ENCODE assay signal across 17 mouse cellular contexts in genomic region chr14:123065136-123065535, GRCm38 (mm10).
DNase-seq lines count a peak whose midpoint lies in the region; ATAC-seq and TF ChIP-seq lines count a peak whose summit lies in the region.
"Had no signal": no experiment of that assay in that cellular context is flagged by ENCODE, and none has a peak within 500 bp of the region (broad histone marks: within the 10 kb centered on the region; RNA-seq: fewer than 3 reads in every experiment).

No protein-coding gene starts in this region.

- peak; percentile 82 for ATAC-seq in hindbrain, embryonic 12.5 days (ENCODE audit: low FRiP score)
- ATAC-seq in hindbrain, postnatal 0 days, result no peak
- peak; percentile 98 for ATAC-seq in forebrain, embryonic 13.5 days
- peak; percentile 95 for ATAC-seq in midbrain, embryonic 12.5 days (ENCODE audit: low FRiP score, low read depth)
- ATAC-seq in neural tube, embryonic 15.5 days (ENCODE audit: low FRiP score), result peak; percentile 66
- ATAC-seq: liver, postnatal 0 days; Patski had no signal

- H3K4me3 ChIP-seq in hindbrain, embryonic 12.5 days, result no peak overlapping the region
- H3K4me3 ChIP-seq in hindbrain, postnatal 0 days (ENCODE audit: low read length), result no peak overlapping the region
- H3K4me3 ChIP-seq in forebrain, embryonic 13.5 days, result no peak overlapping the region
- H3K4me3 ChIP-seq in midbrain, embryonic 12.5 days, result no peak overlapping the region
- no peak overlapping the region for H3K4me3 ChIP-seq in neural tube, embryonic 15.5 days (replicated peaks)
- H3K4me3 ChIP-seq: heart, embryonic 15.5 days; limb, embryonic 15.5 days had no signal

- no peak overlapping the region for H3K9ac ChIP-seq in hindbrain, embryonic 12.5 days
- no peak overlapping the region for H3K9ac ChIP-seq in hindbrain, postnatal 0 days (replicated peaks; ENCODE audit: low read length)
- H3K9ac ChIP-seq in forebrain, embryonic 13.5 days, result no peak overlapping the region
- H3K9ac ChIP-seq in midbrain, embryonic 12.5 days (replicated peaks), result no peak overlapping the region
- H3K9ac ChIP-seq in neural tube, embryonic 15.5 days (replicated peaks), result 0 out of 2 replicates have a peak overlapping the region, but pooled peaks have one; percentile 14
- H3K9ac ChIP-seq: heart, embryonic 15.5 days; limb, embryonic 15.5 days; liver, postnatal 0 days had no signal

- H3K4me1 ChIP-seq in hindbrain, embryonic 12.5 days, result no peaks in the 10 kb centered on the region
- H3K4me1 ChIP-seq in hindbrain, postnatal 0 days (ENCODE audit: insufficient read depth, low read length), result no peaks in the 10 kb centered on the region
- H3K4me1 ChIP-seq in forebrain, embryonic 13.5 days, result peaks cover 22% of the 10 kb centered on the region
- peaks cover 14% of the 10 kb centered on the region for H3K4me1 ChIP-seq in midbrain, embryonic 12.5 days
- peaks cover 9% of the 10 kb centered on the region for H3K4me1 ChIP-seq in neural tube, embryonic 15.5 days
- H3K4me1 ChIP-seq: heart, embryonic 15.5 days had no signal

- no peaks in the 10 kb centered on the region for H3K9me3 ChIP-seq in hindbrain, embryonic 12.5 days (replicated peaks)
- H3K9me3 ChIP-seq in hindbrain, postnatal 0 days (ENCODE audit: low read length), result no peaks in the 10 kb centered on the region
- no peaks in the 10 kb centered on the region for H3K9me3 ChIP-seq in forebrain, embryonic 13.5 days (replicated peaks)
- no peaks in the 10 kb centered on the region for H3K9me3 ChIP-seq in midbrain, embryonic 12.5 days
- no peaks in the 10 kb centered on the region for H3K9me3 ChIP-seq in neural tube, embryonic 15.5 days (replicated peaks)
- H3K9me3 ChIP-seq: heart, embryonic 15.5 days; limb, embryonic 15.5 days had no signal

- H3K27me3 ChIP-seq in hindbrain, embryonic 12.5 days, result no peaks in the 10 kb centered on the region
- H3K27me3 ChIP-seq in hindbrain, postnatal 0 days (ENCODE audit: insufficient read depth, low read length), result no peaks in the 10 kb centered on the region
- no peaks in the 10 kb centered on the region for H3K27me3 ChIP-seq in forebrain, embryonic 13.5 days
- no peaks in the 10 kb centered on the region for H3K27me3 ChIP-seq in midbrain, embryonic 12.5 days
- H3K27me3 ChIP-seq in neural tube, embryonic 15.5 days (replicated peaks), result no peaks in the 10 kb centered on the region
- H3K27me3 ChIP-seq: heart, embryonic 15.5 days; limb, embryonic 15.5 days had no signal

- no peak overlapping the region for H3K27ac ChIP-seq in hindbrain, embryonic 12.5 days
- H3K27ac ChIP-seq in hindbrain, postnatal 0 days, result no peak overlapping the region
- peak overlapping the region; percentile 70 for H3K27ac ChIP-seq in forebrain, embryonic 13.5 days
- H3K27ac ChIP-seq in midbrain, embryonic 12.5 days (replicated peaks), result peak overlapping the region; percentile 40; the same call in 1 of the 2 replicates
- H3K27ac ChIP-seq in neural tube, embryonic 15.5 days (replicated peaks), result no peak overlapping the region
- H3K27ac ChIP-seq: heart, embryonic 15.5 days; limb, embryonic 15.5 days had no signal

- no peak for DNase-seq in hindbrain, postnatal 0 days (ENCODE audit: low spot score)
- DNase-seq in gastrocnemius, adult 18-20 months (ENCODE audit: low spot score), result no peak
- no peak for DNase-seq in layer of hippocampus, postnatal 36 days
- DNase-seq in spleen, adult 18-20 months, result no peak
- DNase-seq: B cell, adult 2 months; cerebellum, adult 11 months; cerebellum, postnatal 36 days; heart, adult 11 months; liver, postnatal 0 days; thymus, adult 2 months had no signal

- H3K4me2 ChIP-seq in hindbrain, embryonic 12.5 days (replicated peaks), result no peak overlapping the region
- H3K4me2 ChIP-seq in hindbrain, postnatal 0 days (ENCODE audit: low read depth, low read length), result no peak overlapping the region
- H3K4me2 ChIP-seq in forebrain, embryonic 13.5 days, result peak overlapping the region; percentile 43
- H3K4me2 ChIP-seq in midbrain, embryonic 12.5 days (replicated peaks), result peak overlapping the region; percentile 34
- H3K4me2 ChIP-seq in neural tube, embryonic 15.5 days, result peak overlapping the region; percentile 17; the same call in 1 of the 2 replicates
- H3K4me2 ChIP-seq: heart, embryonic 15.5 days; limb, embryonic 15.5 days had no signal

- WGBS in hindbrain, embryonic 12.5 days, result 29% methylated on average over 6 of the region's 6 CpGs
- 21% methylated on average over 6 of the region's 6 CpGs for WGBS in hindbrain, postnatal 0 days
- WGBS in forebrain, embryonic 13.5 days, result 1% methylated on average over 6 of the region's 6 CpGs
- 19% methylated on average over 6 of the region's 6 CpGs for WGBS in midbrain, embryonic 12.5 days
- WGBS in neural tube, embryonic 15.5 days, result 17% methylated on average over 6 of the region's 6 CpGs

- TF ChIP-seq CTCF in hindbrain, postnatal 0 days (IDR thresholded peaks at IDR 0.05; ENCODE audit: low read depth), result no peak

- H3K36me3 ChIP-seq in hindbrain, embryonic 12.5 days, result no peaks in the 10 kb centered on the region
- no peaks in the 10 kb centered on the region for H3K36me3 ChIP-seq in hindbrain, postnatal 0 days (ENCODE audit: insufficient read depth, low read length)
- no peaks in the 10 kb centered on the region for H3K36me3 ChIP-seq in forebrain, embryonic 13.5 days (ENCODE audit: poor library complexity, severe bottlenecking)
- no peaks in the 10 kb centered on the region for H3K36me3 ChIP-seq in midbrain, embryonic 12.5 days
- H3K36me3 ChIP-seq in neural tube, embryonic 15.5 days, result no peaks in the 10 kb centered on the region
- H3K36me3 ChIP-seq: heart, embryonic 15.5 days; limb, embryonic 15.5 days had no signal

Comparison
In these comparisons a context has a peak if more than half of its experiments do, and no peak if none do; other contexts are left out.
1. H3K27ac ChIP-seq: peak in forebrain, embryonic 13.5 days (single experiment) and midbrain, embryonic 12.5 days (single experiment); none in hindbrain, embryonic 12.5 days (single experiment), hindbrain, postnatal 0 days (single experiment) and neural tube, embryonic 15.5 days (single experiment).
2. H3K4me2 ChIP-seq: peak in forebrain, embryonic 13.5 days (single experiment), midbrain, embryonic 12.5 days (single experiment) and neural tube, embryonic 15.5 days (single experiment); none in hindbrain, embryonic 12.5 days (single experiment) and hindbrain, postnatal 0 days (single experiment).